Mouse (Mus musculus) midbrain, embryonic 16.5 days (tissue): ENCODE results near the gene Susd6. TPM values are rescaled to one million over a fixed set of nuclear protein-coding genes. Genes with fewer than 3 reads are reported as not detected.

Experiments
- ATAC-seq: fragments of 200-750 bp; cut with Nextera tagmentation; 2 replicates; pipeline ENCODE4 v1.8.0; 2017; ENCODE audit warnings: moderate TSS enrichment
- H3K27ac ChIP-seq: fragments of 300-500 bp; sonication (generic); 2 replicates; pipeline ENCODE4 v1.5.1; 2014; ENCODE audit warnings: mild to moderate bottlenecking, low read length, mixed read lengths
- H3K27me3 ChIP-seq: fragments of 300-500 bp; sonication (generic); 2 replicates; pipeline ENCODE4 v1.6.1; 2014; ENCODE audit warnings: low read depth, low read length, mixed read lengths; ENCODE audit not compliant: control insufficient read depth, insufficient read depth
- H3K36me3 ChIP-seq: fragments of 300-500 bp; sonication (generic); 2 replicates; pipeline ENCODE4 v1.6.1; 2014; ENCODE audit warnings: mild to moderate bottlenecking, low read length, moderate library complexity, mixed read lengths; ENCODE audit not compliant: control insufficient read depth, insufficient read depth
- H3K4me1 ChIP-seq: fragments of 300-500 bp; sonication (generic); 2 replicates; pipeline ENCODE4 v1.6.1; 2014; ENCODE audit warnings: mild to moderate bottlenecking, low read length, mixed read lengths; ENCODE audit not compliant: control insufficient read depth, insufficient read depth
- H3K4me2 ChIP-seq: fragments of 300-500 bp; sonication (generic); 2 replicates; pipeline ENCODE4 v1.6.1; 2014; ENCODE audit warnings: mild to moderate bottlenecking, low read length, mixed read lengths
- H3K4me3 ChIP-seq: fragments of 300-500 bp; sonication (generic); 2 replicates; pipeline ENCODE4 v1.5.1; 2014; ENCODE audit warnings: low read depth, mild to moderate bottlenecking, low read length, moderate library complexity, mixed read lengths
- H3K9ac ChIP-seq: fragments of 300-500 bp; sonication (generic); 2 replicates; pipeline ENCODE4 v1.6.1; 2014; ENCODE audit warnings: low read depth, low read length, mixed read lengths
- H3K9me3 ChIP-seq: fragments of 300-500 bp; sonication (generic); replicated peaks from 2 replicates; pipeline ENCODE4 v1.6.1; 2014; ENCODE audit warnings: mild to moderate bottlenecking, low read length, mixed read lengths; ENCODE audit not compliant: control insufficient read depth, poor library complexity, severe bottlenecking
- WGBS: fragments of 180-500 bp; shearing (Covaris S2); extraction: QIAGEN DNeasy Blood & Tissue Kit; methylation state at CpG from one replicate; pipeline ENCODE4 v1.1.7; 2014; 5-methylcytosine and 5-hydroxymethylcytosine counted together
- polyA plus RNA-seq: library from polyadenylated mRNA; unstranded; fragments of >200 nt; fragmentation: Nextera tagmentation; extraction: Ambion mirVana; gene quantifications from 2 replicates; pipeline ENCODE4 v1.2.1, GENCODE M21; 2015

Susd6 gene
- polyA plus RNA-seq, 1 experiment from 2014 or later = 10.4 TPM

DNA sequence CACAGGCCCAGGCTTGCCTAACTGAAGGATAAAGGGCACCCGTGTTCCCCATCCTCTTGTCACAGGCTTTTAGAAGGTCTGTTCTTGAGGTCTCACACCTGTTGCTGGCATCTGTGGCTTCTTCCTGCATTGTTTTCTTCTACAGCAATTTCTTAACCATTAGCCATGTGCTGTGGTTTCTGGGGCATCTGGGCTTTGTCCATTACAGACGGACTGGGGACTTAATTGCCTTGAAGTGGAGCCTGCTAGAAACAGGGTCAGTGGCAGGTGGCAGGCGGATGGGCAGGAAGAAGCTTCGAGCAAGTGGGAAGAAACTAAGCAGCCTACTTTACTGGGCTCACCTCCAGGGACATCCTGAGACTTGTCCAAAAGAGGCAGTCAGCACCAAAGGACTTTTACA lies 89.0 kb downstream of the Susd6 start:
- Histone ChIP-seq H3K4me1 (no peaks in the 10 kb centered on the region), H3K4me2 (no peak overlapping the region), H3K27me3 (no peaks in the 10 kb centered on the region), H3K27ac (no peak overlapping the region), H3K9ac (no peak overlapping the region), H3K9me3 (no peaks in the 10 kb centered on the region), H3K4me3 (no peak overlapping the region), H3K36me3 (peaks cover 11% of the 10 kb centered on the region)
- 80% methylated on average over 4 of the region's 4 CpGs for WGBS
- ATAC-seq = no peak

- H3K4me2 ChIP-seq = no peak overlapping the region
- no peak overlapping the region for H3K27ac ChIP-seq
- H3K9ac ChIP-seq = no peak overlapping the region
- H3K9me3 ChIP-seq = no peaks in the 10 kb centered on the region
- peaks cover 8% of the 10 kb centered on the region; the same call in 1 of the 2 replicates for H3K36me3 ChIP-seq
- H3K27me3 ChIP-seq = no peaks in the 10 kb centered on the region
- WGBS = 94% methylated on average over 3 of the region's 3 CpGs
- no peak for ATAC-seq
- no peaks in the 10 kb centered on the region for H3K4me1 ChIP-seq
- no peak overlapping the region for H3K4me3 ChIP-seq
Observed at GRCm38 (mm10) chr12:80881121-80881520, 90.8 kb downstream of the Susd6 start.

- no peak for ATAC-seq
- WGBS = 92% methylated on average over 3 of the region's 3 CpGs
Observed at GRCm38 (mm10) chr12:80883278-80883677, 93.0 kb downstream of the Susd6 start.

DNA sequence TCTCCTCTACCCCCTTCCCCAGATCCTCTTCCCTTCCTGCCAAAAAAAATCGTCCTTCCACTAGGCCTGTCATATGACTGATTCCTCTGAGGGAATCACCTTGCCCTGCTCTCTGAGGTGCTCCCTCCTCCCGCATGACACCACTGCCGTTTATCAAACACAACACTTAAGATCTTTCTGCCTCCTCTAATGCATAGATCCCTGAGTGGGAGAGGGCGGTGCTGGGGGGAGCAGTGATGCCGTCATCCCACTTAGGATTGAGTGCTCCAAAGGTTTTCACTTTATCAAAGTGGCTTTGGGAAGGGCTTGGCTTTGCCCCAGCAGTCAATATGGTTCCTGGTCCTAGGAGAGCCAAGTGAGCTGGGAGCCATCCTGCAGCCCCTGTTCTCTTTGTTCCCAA lies 93.6 kb downstream of the Susd6 start:
- Histone ChIP-seq H3K9me3 (no peaks in the 10 kb centered on the region), H3K4me1 (no peaks in the 10 kb centered on the region), H3K4me2 (no peak overlapping the region), H3K27ac (no peak overlapping the region), H3K36me3 (peaks cover 3% of the 10 kb centered on the region; the same call in 1 of the 2 replicates), H3K27me3 (no peaks in the 10 kb centered on the region), H3K9ac (no peak overlapping the region), H3K4me3 (no peak overlapping the region)
- WGBS = 72% methylated on average over 5 of the region's 5 CpGs
- no peak for ATAC-seq

More at GRCm38 (mm10) chr12:80883278-80883677, 93.0 kb downstream of the Susd6 start:
- no peak overlapping the region for H3K27ac ChIP-seq
- no peaks in the 10 kb centered on the region for H3K27me3 ChIP-seq
- H3K4me1 ChIP-seq = no peaks in the 10 kb centered on the region
- no peak overlapping the region for H3K4me3 ChIP-seq
- no peaks in the 10 kb centered on the region for H3K9me3 ChIP-seq
- no peak overlapping the region for H3K9ac ChIP-seq
- peaks cover 3% of the 10 kb centered on the region; the same call in 1 of the 2 replicates for H3K36me3 ChIP-seq
- no peak overlapping the region for H3K4me2 ChIP-seq

GRCm38 (mm10) chr12:80885301-80886288 lies 95.3 kb downstream of the Susd6 start:
- Histone ChIP-seq H3K9ac (no peak overlapping the region), H3K9me3 (no peaks in the 10 kb centered on the region; the same call in 1 of the 2 replicates), H3K36me3 (no peaks in the 10 kb centered on the region), H3K4me3 (no peak overlapping the region), H3K4me1 (no peaks in the 10 kb centered on the region), H3K27me3 (no peaks in the 10 kb centered on the region), H3K27ac (no peak overlapping the region), H3K4me2 (no peak overlapping the region)
- WGBS = 66% methylated on average over 15 of the region's 15 CpGs
- ATAC-seq = no peak

- Histone ChIP-seq H3K4me1 (no peaks in the 10 kb centered on the region), H3K9me3 (no peaks in the 10 kb centered on the region; the same call in 1 of the 2 replicates), H3K27ac (no peak overlapping the region), H3K36me3 (no peaks in the 10 kb centered on the region), H3K9ac (no peak overlapping the region), H3K4me3 (no peak overlapping the region), H3K4me2 (no peak overlapping the region), H3K27me3 (no peaks in the 10 kb centered on the region)
- 92% methylated on average over 2 of the region's 2 CpGs for WGBS
- ATAC-seq = no peak
Observed at GRCm38 (mm10) chr12:80887036-80887435, 96.7 kb downstream of the Susd6 start.

GRCm38 (mm10) chr12:80889331-80889730 lies 99.0 kb downstream of the Susd6 start:
- 94% methylated on average over 3 of the region's 3 CpGs for WGBS
- no peaks in the 10 kb centered on the region for H3K27me3 ChIP-seq
- no peak overlapping the region for H3K27ac ChIP-seq

DNA sequence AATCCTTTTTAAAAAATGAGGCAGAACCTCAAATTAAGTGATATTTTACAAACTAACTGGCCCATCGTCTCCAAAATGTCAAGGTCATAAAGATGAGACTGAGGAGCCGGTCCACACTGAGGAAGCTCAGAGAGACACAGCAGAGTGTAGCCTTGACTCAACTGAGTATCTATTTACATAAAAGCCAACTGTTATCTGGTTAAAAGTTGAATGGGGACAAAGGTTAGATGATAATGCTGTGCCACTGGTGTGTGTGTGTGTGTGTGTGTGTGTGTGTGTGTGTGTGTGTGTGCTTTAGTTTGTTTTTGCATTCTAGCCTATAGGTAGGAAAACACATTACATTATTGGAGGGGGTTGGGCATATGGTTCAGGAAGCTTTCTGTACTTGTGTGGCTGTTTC lies 100.8 kb downstream of the Susd6 start:
- Histone ChIP-seq H3K9ac (no peak overlapping the region), H3K27me3 (no peaks in the 10 kb centered on the region), H3K4me2 (no peak overlapping the region), H3K9me3 (no peaks in the 10 kb centered on the region; the same call in 1 of the 2 replicates), H3K4me1 (peaks cover 3% of the 10 kb centered on the region; the same call in 1 of the 2 replicates), H3K27ac (no peak overlapping the region), H3K4me3 (no peak overlapping the region), H3K36me3 (no peaks in the 10 kb centered on the region)
- ATAC-seq = no peak
- WGBS = 97% methylated on average over 2 of the region's 2 CpGs

More at GRCm38 (mm10) chr12:80889331-80889730, 99.0 kb downstream of the Susd6 start:
- H3K36me3 ChIP-seq = no peaks in the 10 kb centered on the region
- H3K4me3 ChIP-seq = no peak overlapping the region
- no peak overlapping the region for H3K4me2 ChIP-seq
- no peak overlapping the region for H3K9ac ChIP-seq
- ATAC-seq = no peak
- H3K9me3 ChIP-seq = no peaks in the 10 kb centered on the region; the same call in 1 of the 2 replicates
- H3K4me1 ChIP-seq = no peaks in the 10 kb centered on the region
